Mouse (Mus musculus): ENCODE data around the gene Flad1.

The Flad1 gene

DNA sequence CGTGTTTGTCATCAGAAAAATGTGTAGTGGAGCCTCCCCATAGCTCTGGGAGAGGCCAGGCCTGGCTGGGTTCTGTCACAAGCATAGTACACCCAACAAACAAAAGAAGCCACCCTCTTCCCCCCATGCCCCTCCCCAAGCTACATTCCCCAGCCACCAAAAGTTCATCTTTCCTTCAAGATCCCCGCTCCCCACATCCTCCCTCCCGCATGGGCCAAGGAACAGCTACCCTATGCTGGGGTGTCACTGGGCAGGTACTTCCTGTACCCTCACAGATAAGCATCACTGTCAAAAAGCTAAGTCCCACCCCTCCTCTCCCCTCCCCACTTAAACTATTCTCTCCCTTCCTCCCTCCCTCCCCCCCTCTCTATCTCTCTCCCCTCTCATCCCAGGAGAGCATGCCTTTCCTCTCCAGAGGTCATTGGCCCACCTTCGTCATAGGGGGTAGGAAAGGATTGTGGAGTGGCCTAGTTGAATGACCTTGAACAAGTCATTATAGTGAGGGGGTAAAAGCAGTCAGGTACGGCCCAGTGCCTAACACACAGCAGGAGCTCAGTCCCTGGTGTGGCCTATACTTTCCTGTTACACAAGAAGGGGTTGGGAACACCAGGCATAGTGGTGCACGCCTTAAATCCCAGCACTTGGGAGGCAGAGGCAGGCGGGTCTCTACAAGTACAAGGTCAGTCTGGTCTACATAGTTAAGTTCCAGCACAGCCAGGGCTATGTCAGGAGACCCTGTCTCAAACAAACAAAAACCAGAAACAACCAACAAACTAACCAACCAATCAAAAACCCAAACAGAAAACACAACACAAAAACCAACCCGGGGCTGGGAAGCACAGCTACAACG, 29.4 kb downstream of the Flad1 start:
- DNase-seq (ENCODE audit: low read depth), result no peak

DNA sequence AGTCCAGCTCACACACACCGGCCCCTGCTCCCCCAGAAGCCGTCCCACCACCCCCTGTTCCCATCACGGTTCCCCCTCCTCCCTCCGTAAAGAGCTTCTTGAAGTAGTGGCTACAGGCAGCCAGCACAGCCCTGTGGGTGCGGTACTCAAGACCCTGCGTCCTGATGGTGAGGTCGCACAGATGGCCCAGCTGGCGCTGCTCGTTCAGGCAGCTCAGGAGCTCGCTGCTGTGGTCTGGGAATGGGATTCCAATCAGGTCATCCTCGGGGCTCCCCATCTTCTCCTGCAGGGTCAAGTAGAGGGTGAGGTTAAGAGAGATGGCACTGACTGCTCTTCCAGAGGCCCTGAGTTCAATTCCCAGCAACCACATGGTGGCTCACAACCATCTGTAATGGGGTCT, 30.4 kb downstream of the Flad1 start:
- no peak for DNase-seq (ENCODE audit: low read depth)

DNA sequence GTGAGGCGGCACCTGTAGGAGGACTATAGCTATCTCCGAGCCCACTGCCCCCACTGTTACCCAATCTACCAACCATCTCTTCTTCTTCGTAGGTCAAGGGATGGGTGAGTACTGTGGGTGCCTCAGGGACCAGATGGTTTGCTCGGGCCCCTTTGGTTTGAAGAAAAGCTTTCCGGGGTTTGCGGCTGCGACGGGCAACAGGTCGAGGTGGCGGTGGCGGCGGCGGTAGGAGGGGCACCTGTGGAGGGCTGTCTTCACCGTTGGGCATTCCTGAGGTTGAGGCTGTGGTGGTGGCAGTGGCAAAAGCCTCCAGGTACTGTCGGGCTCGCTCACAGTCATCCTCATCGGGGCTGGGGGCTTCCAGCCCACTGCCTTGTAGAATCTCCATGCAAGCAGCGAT, 31.0 kb downstream of the Flad1 start:
- no peak for DNase-seq (ENCODE audit: low read depth)

DNA sequence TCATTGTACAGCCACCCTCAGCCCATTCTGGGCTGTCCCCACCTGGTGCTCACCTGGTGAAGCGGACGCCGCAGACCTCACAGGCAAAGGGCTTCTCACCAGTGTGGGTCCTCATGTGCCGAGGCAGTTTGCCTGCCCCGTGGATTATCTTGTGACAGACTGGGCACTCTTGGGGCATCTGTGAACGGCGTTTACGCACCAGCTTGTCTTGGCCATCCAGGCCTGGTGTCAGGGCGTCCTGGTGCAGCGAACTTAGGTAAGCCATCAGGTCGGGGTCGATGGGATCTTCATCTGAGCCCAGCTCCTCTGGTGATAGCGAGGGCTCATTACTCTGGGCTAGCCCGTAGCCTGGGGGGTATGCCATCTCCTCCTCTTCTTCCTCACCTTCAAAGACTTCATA, 31.4 kb downstream of the Flad1 start:
- no peak for DNase-seq (ENCODE audit: low read depth)

DNA sequence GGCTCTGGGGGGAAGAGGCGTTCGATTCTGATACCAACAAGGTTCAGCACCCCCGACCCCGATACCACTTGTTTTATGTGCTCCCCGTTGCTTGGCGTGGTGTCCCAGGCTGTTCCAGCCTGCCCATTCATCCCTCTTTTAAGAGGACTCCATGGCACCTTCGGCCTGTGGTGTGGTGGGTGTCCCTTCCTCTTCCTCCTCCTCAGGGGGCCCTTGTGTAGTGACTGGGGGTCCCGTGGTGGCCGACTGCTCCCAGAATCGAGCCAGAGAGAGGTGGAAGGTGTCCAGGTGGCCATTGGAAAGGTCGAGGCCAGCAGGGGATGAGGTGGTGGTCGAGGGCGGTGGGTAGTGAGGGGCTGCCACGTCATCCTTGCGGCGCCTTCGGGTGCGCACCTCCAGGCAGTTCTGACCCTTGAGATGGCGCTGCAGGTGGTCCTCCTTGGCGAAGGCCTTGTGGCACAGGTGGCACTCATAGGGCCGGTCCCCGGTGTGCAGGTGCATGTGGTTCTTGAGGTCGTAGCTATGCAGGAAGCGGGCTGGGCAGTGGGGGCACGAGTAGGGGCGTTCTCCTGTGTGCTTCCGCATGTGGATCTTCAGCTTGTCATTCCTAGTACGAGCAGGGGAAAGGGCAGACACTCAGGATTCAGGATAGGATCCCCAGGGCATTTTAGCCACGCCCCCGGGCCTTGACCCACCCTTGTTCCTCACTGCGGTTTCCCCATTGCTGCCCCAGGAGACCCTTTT, 32.1 kb downstream of the Flad1 start:
- DNase-seq (ENCODE audit: low read depth), result no peak

DNA sequence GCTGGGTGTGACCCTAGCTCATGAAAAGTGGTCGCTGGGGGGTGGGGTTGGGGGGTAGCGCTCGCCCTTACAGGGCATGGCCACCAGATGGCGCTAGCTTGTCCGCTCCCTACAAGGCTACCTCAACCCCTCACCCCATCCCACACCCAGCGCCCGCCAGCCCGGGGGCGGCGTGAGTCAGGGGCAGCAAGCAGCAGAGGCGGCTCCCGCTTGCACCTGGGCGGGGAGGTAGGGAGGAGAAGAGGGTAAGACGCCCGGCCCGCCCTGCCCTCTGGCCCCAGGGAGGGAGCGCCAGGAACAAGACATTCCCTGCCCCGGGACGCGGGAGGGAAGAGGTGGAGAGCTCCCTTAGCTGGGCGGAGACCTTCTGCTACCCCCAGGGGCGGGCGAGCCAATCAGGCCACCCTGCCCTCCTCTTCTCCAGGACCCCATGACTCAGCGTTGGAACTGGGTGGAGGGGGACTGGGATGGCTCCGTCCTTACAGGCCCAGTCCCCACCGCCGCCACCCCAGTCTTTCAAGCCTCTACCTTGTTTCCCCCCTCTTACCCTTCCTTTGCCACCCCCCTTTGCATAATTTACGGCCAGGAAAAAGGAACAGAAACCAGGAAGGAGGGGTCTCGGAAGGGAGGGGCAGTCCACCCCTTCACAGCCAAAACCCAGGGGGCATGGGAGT, 33.1 kb downstream of the Flad1 start:
- peak; percentile 67 for DNase-seq (ENCODE audit: low read depth)

DNA sequence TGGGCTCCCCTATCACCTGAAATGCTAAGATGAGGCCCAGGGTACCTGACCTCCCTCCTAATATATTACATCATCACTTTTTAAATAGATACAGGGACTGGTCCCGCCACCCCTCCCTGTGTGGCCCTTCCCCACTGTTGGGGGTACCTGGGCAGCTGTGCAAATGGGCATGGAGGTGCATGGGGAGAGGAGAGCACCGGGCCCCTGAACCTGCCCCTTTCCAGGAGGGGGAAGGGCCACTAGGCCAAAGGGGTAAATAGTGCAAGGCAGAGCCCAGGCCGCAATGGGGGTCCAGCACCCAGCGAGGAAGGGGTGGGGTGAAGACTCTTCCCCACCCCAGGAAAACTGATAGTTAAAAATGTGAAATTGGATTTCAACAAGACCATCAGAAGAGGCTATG, 33.8 kb downstream of the Flad1 start:
- DNase-seq (ENCODE audit: low read depth), result no peak

DNA sequence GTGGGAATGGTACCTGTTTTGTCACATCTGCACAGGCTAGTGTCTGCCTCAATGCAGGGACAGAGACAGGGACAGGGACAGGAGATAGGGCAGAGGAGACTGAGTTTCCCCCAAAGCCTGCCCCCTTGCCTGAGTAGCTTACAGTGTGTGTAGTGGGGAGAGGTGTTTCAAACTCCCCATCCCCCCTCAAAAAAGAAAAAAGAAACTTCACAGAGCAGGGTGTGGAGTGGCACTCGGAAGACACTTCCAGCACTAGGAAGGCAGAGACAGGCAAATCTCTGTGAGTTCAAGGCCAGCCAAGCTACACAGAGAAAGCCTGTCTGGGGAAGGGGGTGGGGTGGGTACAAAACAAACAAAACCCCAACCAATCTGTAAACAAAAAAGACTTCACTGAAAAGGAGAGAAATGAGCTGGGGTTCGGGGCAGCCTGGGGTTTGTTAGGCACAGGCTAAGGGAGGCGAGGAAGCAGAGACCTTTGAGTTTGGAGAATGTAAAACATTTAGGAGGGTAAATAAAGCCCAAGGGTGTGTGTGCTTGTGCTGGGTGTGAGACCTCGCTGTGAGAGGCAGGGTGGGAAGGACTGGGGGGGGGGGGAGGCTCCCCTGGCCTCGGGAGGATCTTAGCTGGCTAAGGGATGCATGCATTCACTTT, 38.0 kb downstream of the Flad1 start:
- DNase-seq (ENCODE audit: low read depth), result no peak

DNA sequence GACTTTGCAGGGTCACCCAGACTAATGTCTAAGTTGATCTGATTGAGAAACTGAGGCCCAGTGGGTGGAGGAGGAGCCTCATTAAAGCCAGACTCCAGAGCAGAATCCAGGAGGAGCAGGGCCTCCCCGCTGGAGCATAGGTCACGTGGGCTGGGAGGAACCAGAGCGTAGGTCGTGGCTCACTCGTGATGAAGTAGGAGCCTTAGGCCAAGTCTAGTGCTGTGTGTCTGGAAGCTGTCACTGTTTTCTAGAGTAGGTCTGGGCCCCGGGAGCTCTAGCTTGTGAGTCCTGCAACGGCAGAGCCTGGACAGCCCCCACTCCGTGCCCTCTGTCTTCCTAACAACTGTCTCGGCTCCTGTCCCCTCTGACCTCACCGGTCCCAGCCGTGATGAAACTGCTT, 44.3 kb downstream of the Flad1 start:
- no peak for DNase-seq (ENCODE audit: low read depth)

DNA sequence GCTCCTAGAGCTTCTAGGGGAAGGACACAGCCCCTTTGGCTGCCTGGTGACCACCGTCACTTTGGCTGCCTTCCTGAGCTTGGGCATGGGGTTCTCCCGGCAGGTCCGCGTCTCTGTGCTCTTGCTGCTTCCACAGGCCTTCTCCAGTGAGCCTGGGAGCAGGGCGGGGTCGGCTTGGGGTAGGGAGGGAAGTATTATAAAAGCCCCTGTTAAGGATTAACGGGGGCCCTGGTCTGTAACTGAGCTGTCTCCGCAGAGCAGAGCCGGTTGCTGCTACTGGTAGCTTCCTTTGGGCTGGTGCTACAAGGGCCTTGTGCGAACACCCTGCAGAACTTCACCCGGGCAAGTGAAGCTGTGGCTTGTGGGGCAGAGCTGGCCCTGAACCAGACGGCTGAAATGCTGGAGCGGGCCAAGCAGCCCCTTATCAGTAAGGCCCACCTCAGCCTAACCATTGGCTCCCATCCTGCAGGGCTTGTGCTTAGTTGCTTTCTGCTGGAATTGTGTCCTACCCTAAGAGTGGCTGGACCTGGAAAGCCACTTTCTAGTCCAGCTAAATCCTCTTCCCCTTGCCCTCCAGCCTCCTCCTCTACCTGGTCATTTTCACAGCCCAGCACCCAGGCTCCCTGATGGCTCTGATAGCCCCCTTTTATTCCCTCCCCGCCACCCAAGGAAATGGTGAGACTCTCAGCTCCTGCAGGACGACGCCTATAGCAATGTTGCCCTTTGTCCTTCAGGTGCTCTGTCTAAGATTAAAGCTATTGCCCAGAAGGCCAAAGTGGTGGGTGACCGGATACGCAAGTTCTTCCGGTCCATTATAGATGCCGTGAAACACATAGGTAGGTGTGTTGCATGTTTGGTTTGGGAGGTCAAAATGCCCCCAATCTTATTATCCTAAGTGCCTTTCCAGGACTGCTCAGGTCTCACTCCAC, 45.9 kb downstream of the Flad1 start:
- no peak for DNase-seq (ENCODE audit: low read depth)

DNA sequence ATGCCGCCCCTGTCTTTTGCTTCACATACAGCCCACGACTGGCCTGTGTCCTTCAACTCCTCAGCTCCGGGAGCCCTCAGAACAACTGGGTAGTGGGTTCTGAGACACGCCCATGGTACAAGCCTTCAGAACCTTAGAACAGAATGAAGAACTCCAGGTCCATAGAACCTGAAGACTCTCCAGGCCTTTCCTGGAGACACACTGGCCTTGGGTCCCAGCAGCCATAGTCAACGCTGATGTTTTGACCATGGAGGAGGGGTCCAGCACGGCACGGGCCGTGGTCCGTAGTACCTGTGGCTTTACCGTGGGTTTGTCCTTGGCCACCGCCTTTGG, 46.6 kb downstream of the Flad1 start, which contains the start of gene Dcst1:
Gene Dcst1, minus strand, starts transcription at position 101 of the 333 bp plus-strand sequence.
- no peak for DNase-seq (ENCODE audit: low read depth)

DNA sequence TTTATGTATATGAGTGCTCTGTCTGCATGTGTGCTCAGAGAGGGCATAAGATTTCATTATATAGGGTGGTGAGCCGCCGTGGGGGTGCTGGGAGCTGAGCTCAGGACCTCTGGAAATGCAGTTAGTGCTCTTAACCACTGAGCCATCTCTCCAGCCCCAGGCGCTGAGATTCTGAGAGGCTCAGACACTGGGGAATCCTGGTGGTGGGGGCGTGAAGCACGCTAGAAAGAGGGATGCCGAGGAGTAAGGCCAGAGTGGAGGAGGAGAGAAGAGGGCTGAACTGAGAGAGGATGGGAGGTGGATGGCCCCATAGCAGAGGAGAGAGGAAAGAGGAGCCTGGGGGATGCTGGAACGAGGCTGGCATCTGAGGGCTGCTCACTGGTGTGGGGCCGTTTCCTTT, 47.0 kb downstream of the Flad1 start:
- DNase-seq (ENCODE audit: low read depth), result no peak

DNA sequence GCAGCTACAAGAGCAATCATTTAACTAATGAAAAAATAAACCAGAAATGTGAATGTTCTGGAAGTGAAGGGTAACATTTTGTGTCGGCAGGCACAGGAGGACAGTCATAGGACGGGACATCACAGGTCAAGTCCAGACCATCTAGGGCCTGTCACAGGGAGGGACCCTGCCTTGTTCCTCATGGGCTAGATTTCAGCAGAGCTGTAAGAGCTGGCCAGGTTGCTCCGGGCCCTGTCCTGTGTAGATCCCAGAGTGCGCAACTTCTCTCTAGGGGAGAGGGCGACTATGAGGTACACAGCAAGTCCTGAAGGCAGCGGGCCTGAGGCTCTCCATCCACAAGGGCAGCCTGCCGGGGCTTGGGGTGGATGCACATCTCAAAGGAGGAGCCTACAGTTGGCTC, 50.0 kb downstream of the Flad1 start, which contains the start of gene Dcst2:
Gene Dcst2, plus strand, starts transcription at position 301 of the 400 bp plus-strand sequence.
- DNase-seq (ENCODE audit: low read depth), result no peak

DNA sequence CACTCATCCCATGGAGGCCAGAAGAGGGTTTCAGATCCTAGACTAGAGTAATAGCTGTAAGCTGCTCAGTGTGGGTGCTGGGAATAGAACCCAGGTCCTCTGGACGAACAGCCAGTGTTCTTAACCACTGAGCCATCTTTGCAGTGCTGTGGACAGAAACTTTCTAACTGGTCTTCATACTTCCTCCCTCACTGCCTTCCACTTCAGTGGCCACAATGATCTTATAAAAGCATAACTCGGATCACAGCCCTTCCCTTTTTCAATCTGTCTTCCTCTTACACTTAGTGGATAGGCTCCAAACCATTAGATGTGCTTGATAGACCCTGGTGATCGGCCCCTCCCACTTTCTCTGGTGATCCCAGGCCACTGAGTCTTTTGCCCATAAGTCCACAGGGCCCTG, 51.4 kb downstream of the Flad1 start:
- no peak for DNase-seq (ENCODE audit: low read depth)

DNA sequence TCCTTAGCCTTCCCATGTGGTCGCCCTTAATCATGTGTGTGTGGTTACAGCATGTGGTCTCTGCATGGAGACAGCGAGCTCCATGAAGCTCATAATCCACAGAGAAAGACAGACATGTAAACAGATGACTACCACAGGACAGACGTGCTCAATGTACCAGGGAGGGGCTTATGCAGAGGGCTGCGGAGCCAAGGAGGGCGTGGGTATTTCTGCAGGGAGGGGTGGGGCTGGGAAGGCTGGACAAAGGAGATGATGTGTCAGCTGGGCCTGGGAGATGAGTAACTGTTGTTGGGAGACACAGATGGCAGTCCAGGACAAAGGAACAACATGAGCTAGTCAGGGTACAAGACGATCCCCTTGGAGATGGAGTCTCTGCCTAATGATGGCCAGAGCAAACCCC, 52.0 kb downstream of the Flad1 start:
- no peak for DNase-seq (ENCODE audit: low read depth)

DNA sequence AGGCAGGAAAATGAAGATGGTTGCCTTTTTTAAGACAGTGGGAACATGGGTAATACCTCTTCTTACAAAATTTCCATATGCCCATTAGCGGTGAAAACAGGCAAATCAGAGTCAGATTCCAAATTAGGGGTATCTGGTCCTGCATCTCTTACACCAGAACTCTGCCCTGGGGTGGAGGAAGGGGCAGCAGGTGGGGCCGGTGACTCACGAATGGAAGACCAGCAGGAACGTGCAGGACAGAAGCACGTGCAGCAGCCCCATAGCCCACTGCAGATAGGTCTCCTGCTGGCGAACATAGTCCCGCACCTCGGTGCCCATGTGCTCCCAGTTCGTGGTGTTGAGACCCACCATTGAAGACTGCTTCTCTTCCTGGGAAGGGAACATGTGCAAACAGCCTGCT, 55.6 kb downstream of the Flad1 start:
- no peak for DNase-seq (ENCODE audit: low read depth)

DNA sequence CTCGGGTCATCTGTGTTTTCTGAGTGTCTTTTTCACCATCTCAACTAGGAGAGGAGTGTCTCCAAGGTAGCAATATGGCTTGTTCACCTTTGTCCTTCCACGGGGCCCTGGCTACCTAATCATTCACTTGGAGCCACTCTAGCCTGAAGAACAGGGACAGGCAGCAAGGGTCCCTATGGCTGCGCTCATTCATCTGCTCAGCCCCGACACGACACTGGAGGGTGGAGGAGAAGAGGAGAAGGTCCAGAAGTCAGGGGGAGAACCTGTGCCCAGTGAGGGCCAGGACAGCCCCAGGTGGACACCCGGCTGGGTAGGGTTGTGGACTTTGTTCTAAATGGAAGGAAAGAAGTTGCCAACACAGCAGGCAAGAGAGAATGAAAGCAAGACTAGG, 56.2 kb downstream of the Flad1 start:
- no peak for DNase-seq (ENCODE audit: low read depth)

DNA sequence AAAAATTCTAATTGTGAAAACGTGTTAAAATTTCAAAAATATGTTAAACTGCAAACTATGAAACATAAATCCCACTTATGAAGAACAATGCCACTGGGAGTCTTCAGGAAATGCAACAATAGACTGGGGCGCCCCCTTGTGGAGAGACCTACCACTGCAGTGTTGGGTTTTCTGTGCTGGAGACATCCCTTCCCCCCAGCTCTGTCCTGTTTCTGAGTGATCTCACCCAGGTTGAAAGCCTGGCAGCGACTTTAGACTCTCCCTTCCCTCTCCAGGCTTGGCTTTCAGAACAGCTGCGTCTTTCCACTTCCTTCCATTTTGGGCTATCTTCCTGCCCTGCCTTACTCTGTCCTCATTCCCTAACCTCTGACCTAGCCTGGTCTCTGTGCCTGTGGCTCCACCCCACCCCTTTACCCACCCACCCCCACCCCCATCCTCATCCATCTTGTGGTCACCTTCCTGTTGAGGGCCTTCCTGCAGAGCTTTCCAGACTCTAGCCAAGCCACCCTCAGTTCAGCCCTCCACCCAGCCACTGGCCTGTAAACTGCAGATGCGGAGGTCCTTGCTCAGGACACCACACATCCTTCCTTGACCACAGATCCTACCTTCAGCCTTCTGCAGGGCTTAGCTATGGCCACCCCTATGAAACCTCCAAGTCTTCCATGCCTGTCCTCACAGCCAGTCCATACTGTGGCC, 56.7 kb downstream of the Flad1 start:
- DNase-seq (ENCODE audit: low read depth), result peak; percentile 78

DNA sequence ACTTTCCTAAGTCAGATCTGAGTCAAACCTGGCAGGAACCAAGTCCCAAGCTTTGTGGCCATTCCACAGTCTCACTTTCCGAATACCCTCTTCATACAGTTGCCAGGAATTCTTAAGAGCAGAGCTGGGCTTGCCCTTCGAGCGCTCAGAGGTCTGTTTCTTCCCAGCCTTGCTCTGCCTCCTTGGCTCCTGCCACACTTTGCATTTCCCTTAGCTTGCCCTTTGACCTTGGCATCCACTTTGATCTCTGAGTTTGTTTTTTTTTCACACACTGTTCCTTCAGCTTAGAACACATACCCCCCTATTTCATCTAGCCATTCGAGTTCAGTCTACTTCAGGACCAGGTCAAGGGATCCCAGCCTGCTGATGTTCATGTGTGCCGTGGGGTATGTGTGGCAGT, 60.4 kb downstream of the Flad1 start:
- no peak for DNase-seq (ENCODE audit: low read depth)
